Mouse (Mus musculus): ENCODE results near the gene Tmem39a. TPM values are rescaled to one million over a fixed set of nuclear protein-coding genes. Genes with fewer than 3 reads are reported as not detected.

Gene Tmem39a
- polyA plus RNA-seq, 1 experiment from 2014 or later: 117 TPM

DNA sequence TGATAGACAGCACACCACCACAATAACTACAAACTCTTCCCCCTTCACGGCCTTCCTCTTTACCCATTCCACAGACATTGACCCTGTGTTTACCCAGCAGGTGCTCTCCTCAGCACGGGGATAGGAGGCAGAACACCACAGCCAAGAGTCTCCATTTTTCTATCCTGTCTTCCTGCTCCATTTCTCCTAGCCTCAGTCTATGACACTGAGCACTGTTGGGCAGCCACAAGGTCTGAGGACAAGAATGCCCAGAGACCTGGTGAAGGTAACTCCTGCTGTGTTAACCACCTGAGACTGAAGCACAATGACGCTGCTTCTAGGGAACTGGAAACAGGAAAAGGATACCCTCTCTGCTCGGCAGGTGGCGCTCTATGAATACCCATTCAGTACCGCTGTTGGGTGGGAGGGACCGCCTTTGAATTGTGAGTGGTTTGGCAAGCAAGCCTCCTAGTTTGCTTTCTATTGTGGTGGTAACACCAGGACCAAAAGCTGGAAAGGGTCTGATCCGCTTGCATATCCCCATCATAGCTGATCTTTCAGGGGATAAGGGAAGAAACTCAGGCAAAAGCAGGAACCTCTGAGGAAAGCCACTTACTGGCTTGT lies 21.9 kb upstream of the Tmem39a start:
- WGBS: 43% methylated on average over 8 of the region's 8 CpGs
- Histone ChIP-seq H3K4me2 (no peak overlapping the region), H3K27me3 (ENCODE audit: insufficient read depth, low read length) (no peaks in the 10 kb centered on the region), H3K36me3 (ENCODE audit: insufficient read depth) (peaks cover 79% of the 10 kb centered on the region), H3K4me1 (ENCODE audit: insufficient read depth) (no peaks in the 10 kb centered on the region), H3K27ac (ENCODE audit: low read depth) (no peak overlapping the region), H3K9me3 (ENCODE audit: low read depth, low read length) (no peaks in the 10 kb centered on the region), H3K9ac (no peak overlapping the region), H3K4me3 (ENCODE audit: low read depth, low read length) (no peak overlapping the region)
- ATAC-seq (ENCODE audit: insufficient read depth) (peak; percentile 54), DNase-seq (peak; percentile 86)
- peak; percentile 84 for TF ChIP-seq CTCF (IDR thresholded peaks at IDR 0.05; ENCODE audit: low read depth)

DNA sequence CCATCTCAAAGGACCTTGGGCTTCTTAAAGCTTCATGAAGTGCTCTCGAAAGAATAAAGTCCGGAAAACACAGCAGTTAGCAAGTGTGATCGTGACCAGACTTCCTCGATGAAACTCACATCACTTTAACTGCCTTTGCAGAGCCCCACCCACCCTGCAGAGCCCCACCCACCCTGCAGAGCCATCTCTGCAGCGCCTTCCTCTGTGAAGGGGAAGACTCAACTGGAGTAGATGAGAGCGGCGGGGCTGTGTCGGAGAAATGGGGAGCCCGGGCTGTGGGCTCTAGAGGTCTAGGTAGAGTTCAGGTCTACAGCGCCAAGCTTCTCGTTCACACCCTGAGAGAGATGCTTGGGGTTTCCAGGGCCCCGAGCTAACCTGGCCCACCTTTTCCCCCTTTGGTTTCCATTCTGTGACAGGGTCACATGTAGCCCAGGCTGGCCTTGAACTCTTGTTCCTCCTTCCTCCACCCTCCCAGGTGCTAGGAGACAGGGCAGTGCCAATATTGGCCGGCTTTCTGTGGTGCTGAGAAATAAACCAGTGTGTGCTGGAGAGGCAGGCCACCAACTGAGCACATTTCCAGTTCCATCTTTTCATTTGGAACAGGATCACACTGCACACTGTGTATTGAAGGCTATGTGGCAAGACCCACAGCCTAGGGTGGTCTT lies 19.6 kb upstream of the Tmem39a start:
- WGBS: 87% methylated on average over 13 of the region's 13 CpGs
- no peak for DNase-seq
- Histone ChIP-seq H3K4me1 (ENCODE audit: insufficient read depth) (no peaks in the 10 kb centered on the region), H3K4me3 (ENCODE audit: low read depth, low read length) (no peak overlapping the region), H3K9ac (no peak overlapping the region), H3K27ac (ENCODE audit: low read depth) (no peak overlapping the region), H3K4me2 (no peak overlapping the region), H3K9me3 (ENCODE audit: low read depth, low read length) (no peaks in the 10 kb centered on the region), H3K36me3 (ENCODE audit: insufficient read depth) (peaks cover 73% of the 10 kb centered on the region), H3K27me3 (ENCODE audit: insufficient read depth, low read length) (no peaks in the 10 kb centered on the region)
- no peak for TF ChIP-seq CTCF (IDR thresholded peaks at IDR 0.05; ENCODE audit: low read depth)
- no peak for ATAC-seq (ENCODE audit: insufficient read depth)

DNA sequence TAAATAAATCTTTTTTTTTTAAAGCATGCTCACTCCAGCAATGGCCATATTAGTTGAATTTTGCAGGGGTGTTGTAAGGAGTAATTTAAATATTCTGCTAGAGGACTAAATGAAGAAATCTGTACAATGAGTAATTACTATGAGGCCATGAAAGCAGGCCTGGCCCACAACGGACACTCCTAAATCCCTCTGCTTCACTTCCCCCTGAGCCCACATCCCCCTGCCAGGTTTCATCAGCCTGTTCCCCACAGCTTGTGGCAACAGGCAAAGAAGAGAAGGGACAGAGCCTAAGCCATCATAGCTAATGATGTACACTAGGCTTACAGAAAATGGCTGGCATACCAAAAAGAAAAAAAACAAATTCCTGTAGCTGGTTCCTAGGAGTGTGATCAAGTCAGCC lies 10.5 kb upstream of the Tmem39a start:
- no peak overlapping the region for H3K4me3 ChIP-seq (ENCODE audit: low read depth, low read length)
- H3K27me3 ChIP-seq (ENCODE audit: insufficient read depth, low read length): no peaks in the 10 kb centered on the region
- H3K9ac ChIP-seq: no peak overlapping the region
- H3K4me2 ChIP-seq: no peak overlapping the region; the same call in 1 of the 2 replicates
- H3K36me3 ChIP-seq (ENCODE audit: insufficient read depth): peaks cover 30% of the 10 kb centered on the region
- WGBS: 96% methylated on average over 1 of the region's 1 CpGs
- DNase-seq (no peak), ATAC-seq (ENCODE audit: insufficient read depth) (no peak)
- no peaks in the 10 kb centered on the region for H3K9me3 ChIP-seq (ENCODE audit: low read depth, low read length)
- no peak for TF ChIP-seq CTCF (IDR thresholded peaks at IDR 0.05; ENCODE audit: low read depth)
- H3K27ac ChIP-seq (ENCODE audit: low read depth): no peak overlapping the region
- no peaks in the 10 kb centered on the region for H3K4me1 ChIP-seq (ENCODE audit: insufficient read depth)

DNA sequence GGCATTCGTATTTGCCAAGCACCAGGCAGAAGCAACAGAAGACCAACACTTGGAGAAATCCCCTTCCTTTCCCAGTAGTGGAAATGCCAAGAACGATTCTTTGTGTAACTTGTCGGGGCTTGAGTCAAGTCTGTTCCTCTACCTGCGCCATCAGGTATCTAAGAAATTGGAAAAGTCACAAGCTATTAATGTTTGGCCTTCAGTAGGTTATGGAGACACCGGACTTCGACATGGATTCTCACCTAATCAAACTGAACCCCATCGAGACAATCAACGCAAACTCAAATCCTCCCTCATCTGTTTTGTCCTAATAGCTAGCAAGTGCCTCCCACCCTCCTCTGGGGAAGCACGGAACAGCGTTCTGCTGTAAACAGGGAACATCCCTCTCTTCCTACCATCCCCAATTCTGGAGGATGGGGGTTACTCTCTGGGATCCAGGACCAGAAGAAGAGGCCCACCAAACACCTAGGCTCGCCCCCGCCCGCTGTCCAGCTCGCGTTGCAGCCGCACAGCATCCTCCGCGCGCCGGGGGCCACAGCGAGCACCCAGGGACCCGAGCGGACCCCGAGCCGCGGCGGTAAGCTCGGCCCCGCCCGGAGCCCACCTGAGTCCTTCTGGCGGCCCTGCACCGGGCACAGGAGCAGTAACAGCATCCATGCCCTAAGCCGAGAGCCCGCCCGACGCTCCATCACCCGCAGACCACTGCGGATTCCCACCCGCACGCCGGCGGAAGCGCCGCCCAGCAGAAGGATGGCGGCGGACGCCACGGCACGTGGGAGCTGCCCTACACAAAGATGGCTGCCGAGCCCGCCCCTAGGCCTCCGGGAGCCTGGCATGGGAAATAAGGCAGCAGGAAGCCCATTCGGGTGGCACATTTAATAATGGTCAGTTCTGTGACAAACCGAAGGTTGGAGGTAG lies 8.8 kb upstream of the Tmem39a start, which contains the start of gene Poglut1:
Gene Poglut1 (minus strand): TSS at position 780 of the 918 bp plus-strand sequence.
- WGBS: 1% methylated on average over 54 of the region's 54 CpGs

DNA sequence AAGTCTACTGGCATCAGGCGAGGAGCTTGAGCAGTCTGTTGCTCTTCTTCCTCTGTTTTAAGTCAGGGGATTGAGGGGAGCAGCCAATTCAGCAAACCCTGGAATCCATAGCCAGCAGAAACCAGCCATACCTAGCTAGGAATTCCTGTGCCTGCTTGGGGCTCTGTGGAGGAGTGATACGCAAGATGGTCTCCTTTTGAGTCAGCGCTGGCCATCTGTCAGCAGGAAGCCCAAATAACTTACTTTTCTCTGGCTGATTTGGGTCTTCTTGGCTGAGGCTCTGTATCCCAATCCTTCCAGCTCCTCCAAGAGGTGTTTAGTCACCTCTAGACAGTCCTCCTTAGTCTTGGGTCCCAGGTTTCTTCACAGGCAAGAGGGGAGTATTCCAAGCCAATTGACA lies 2.5 kb upstream of the Tmem39a start:
- no peaks in the 10 kb centered on the region for H3K36me3 ChIP-seq (ENCODE audit: insufficient read depth)
- H3K4me3 ChIP-seq (ENCODE audit: low read depth, low read length): no peak overlapping the region
- no peak overlapping the region for H3K4me2 ChIP-seq
- TF ChIP-seq CTCF (IDR thresholded peaks at IDR 0.05; ENCODE audit: low read depth): no peak
- no peaks in the 10 kb centered on the region for H3K9me3 ChIP-seq (ENCODE audit: low read depth, low read length)
- H3K27me3 ChIP-seq (ENCODE audit: insufficient read depth, low read length): no peaks in the 10 kb centered on the region
- no peak overlapping the region for H3K27ac ChIP-seq (ENCODE audit: low read depth)
- WGBS: 83% methylated on average over 3 of the region's 3 CpGs
- H3K9ac ChIP-seq: no peak overlapping the region
- DNase-seq (no peak), ATAC-seq (ENCODE audit: insufficient read depth) (no peak)
- no peaks in the 10 kb centered on the region for H3K4me1 ChIP-seq (ENCODE audit: insufficient read depth)

More for the DNA sequence above, 8.8 kb upstream of the Tmem39a start, which contains the start of gene Poglut1:
- DNase-seq (peak; percentile 88), ATAC-seq (ENCODE audit: insufficient read depth) (peak; percentile 97)
- Histone ChIP-seq H3K27me3 (ENCODE audit: insufficient read depth, low read length) (no peaks in the 10 kb centered on the region), H3K4me3 (ENCODE audit: low read depth, low read length) (peak within 1 kb of the TSS; percentile 82), H3K4me2 (peak within 1 kb of the TSS; percentile 84), H3K9me3 (ENCODE audit: low read depth, low read length) (no peaks in the 10 kb centered on the region), H3K27ac (ENCODE audit: low read depth) (no peak within 1 kb of the TSS), H3K9ac (peak within 1 kb of the TSS; percentile 77), H3K36me3 (ENCODE audit: insufficient read depth) (peaks cover 18% of the 10 kb centered on the region), H3K4me1 (ENCODE audit: insufficient read depth) (no peaks in the 10 kb centered on the region)
- no peak for TF ChIP-seq CTCF (IDR thresholded peaks at IDR 0.05; ENCODE audit: low read depth)

DNA sequence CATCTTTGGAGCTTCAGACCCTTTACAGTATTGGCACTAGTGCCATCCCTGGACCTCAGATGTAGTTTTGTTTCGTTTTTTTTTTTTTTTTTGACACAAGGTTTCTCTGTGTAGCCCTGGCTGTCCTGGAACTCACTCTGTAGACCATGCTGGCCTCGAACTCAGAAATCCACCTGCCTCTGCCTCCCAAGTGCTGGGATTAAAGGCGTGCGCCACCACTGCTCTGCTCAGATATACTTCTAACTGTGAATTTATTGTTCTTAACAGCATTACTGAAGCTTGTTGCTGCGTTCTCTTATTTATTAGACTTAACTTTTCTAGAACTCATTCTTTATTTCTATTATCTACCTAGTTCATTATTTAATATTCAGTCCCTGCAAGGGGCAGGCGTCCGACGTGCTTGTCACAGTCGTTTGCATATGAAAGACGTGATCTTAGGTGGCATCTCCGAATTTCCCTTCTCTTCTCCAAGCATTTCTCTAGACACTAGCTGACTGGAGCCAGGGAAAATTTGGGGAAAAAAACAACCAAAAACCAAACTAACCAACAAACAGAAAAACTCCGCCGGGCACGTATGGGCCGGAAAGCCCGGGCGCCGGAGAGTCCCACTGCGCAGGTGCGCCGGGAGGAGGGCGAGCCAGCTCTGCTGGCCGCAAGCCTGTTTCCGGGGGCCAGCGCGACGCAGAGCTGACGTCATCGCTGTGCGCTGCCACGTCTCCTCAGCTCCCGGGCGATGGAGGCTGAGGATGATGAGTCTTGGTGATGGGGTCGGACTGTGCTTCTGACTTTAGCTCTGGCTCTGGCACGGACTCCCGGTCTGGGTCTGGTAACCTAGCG lies 3.9 kb downstream of the Tmem39a start:
- Histone ChIP-seq H3K27me3 (ENCODE audit: insufficient read depth, low read length) (no peaks in the 10 kb centered on the region), H3K4me3 (ENCODE audit: low read depth, low read length) (peak overlapping the region; percentile 85), H3K4me2 (peak overlapping the region; percentile 58), H3K27ac (ENCODE audit: low read depth) (peak overlapping the region; percentile 83), H3K4me1 (ENCODE audit: insufficient read depth) (no peaks in the 10 kb centered on the region), H3K36me3 (ENCODE audit: insufficient read depth) (peaks cover 31% of the 10 kb centered on the region), H3K9me3 (ENCODE audit: low read depth, low read length) (no peaks in the 10 kb centered on the region), H3K9ac (peak overlapping the region; percentile 92)
- ATAC-seq (ENCODE audit: insufficient read depth) (peak; percentile 97), DNase-seq (peak; percentile 98)
- 7% methylated on average over 37 of the region's 37 CpGs for WGBS
- TF ChIP-seq CTCF (IDR thresholded peaks at IDR 0.05; ENCODE audit: low read depth): no peak
